Mouse (Mus musculus) small intestine, adult 2 months (tissue): ENCODE measurements around the gene BC005561. TPM values are rescaled to one million over a fixed set of nuclear protein-coding genes. Genes with fewer than 3 reads are reported as not detected.

Experiments
- H3K27ac ChIP-seq: fragments of 200-500 bp; 2 replicates; pipeline ENCODE4 v1.5.1; 2012; ENCODE audit warnings: low read depth, low read length, control low read depth, inconsistent platforms; ENCODE audit not compliant: insufficient read depth
- H3K27me3 ChIP-seq: fragments of 200-500 bp; 2 replicates; pipeline ENCODE4 v1.6.1; 2012; ENCODE audit warnings: mild to moderate bottlenecking, moderate library complexity, low read length, inconsistent platforms; ENCODE audit not compliant: control insufficient read depth, insufficient read depth
- H3K36me3 ChIP-seq: fragments of 200-500 bp; 2 replicates; pipeline ENCODE4 v1.6.1; 2012; ENCODE audit warnings: mild to moderate bottlenecking, low read length, control low read depth, inconsistent platforms; ENCODE audit not compliant: control insufficient read depth, insufficient read depth
- H3K4me1 ChIP-seq: fragments of 200-500 bp; 2 replicates; pipeline ENCODE4 v1.6.1; 2012; ENCODE audit warnings: low read length, inconsistent platforms, mixed read lengths; ENCODE audit not compliant: control insufficient read depth, insufficient read depth, insufficient read length
- H3K4me3 ChIP-seq: fragments of 200-500 bp; 2 replicates; pipeline ENCODE4 v1.5.1; 2012; ENCODE audit warnings: low read depth, mild to moderate bottlenecking, control low read depth, inconsistent platforms, low read length, moderate library complexity
- CTCF ChIP-seq: fragments of 200-500 bp; IDR thresholded peaks from 2 replicates; pipeline ENCODE4 v1.5.1; 2012; ENCODE audit warnings: low read depth, mild to moderate bottlenecking, control low read depth, inconsistent platforms, low read length, moderate library complexity, mixed read lengths; ENCODE audit not compliant: insufficient replicate concordance, insufficient read length; ENCODE audit errors: extremely low read depth
- POLR2A ChIP-seq: fragments of 200-500 bp; IDR thresholded peaks from 2 replicates; pipeline ENCODE4 v1.6.1; 2012; ENCODE audit warnings: low read depth, mild to moderate bottlenecking, control low read depth, inconsistent platforms, low read length, moderate library complexity
- WGBS: fragments of 180-500 bp; shearing (Covaris S2); methylation state at CpG from one replicate; pipeline ENCODE4 v1.1.7; 2018; 5-methylcytosine and 5-hydroxymethylcytosine counted together
- polyA plus RNA-seq: library from polyadenylated mRNA; depleted of rRNA; stranded (reverse); fragments of >200 nt; gene quantifications from 2 replicates; pipeline ENCODE4 v1.2.3, GENCODE M21; 2012; rRNA removed

Gene BC005561
- 0.44 and 0.85 TPM in 2 replicates for polyA plus RNA-seq

DNA sequence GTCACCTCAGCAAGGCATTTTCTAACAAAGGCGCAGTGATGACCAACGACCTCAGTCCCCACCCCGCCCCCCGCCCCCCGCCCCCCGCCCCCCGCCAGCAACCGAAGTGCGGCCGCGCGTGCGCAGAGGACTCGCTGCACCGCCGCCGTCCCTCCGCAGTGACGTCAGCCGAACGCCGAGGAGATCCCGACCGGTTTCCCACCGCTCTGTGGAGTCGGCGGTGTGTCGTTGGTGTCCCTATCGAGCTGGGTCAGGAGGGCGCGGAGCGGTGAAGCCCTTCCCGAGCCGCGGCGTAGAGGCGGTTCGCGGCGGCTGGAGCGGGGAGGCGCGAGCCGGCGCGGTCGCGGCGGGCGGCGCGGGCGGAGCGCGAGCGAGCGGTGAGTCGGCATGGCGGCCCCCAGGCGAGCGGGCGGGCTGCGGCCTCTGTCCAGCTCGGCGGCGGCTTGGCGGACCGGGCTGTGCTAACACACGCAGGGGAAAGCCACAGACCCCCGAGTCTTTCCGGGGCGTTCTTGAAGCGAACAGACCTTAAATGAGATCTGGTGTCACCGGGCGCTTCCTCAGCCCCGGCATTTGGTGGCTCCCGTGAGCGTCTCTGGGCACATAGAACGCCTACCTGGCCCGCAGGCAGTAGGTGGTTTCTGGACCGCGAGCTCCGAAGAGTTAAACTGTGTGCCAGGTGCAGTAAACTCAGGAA, at the start of gene BC005561:
Gene BC005561 (plus strand): TSS at position 158 of the 697 bp plus-strand sequence.
- H3K27me3 ChIP-seq: no peaks in the 10 kb centered on the region
- no peaks in the 10 kb centered on the region for H3K4me1 ChIP-seq
- under 1% methylated on average over 72 of the region's 83 CpGs for WGBS
- TF ChIP-seq CTCF (no peak), POLR2A (no peak)
- 0 out of 2 replicates have a peak, but pooled peaks cover 4% of the 10 kb centered on the region for H3K36me3 ChIP-seq
- H3K4me3 ChIP-seq: peak within 1 kb of the TSS; percentile 73
- peak within 1 kb of the TSS; percentile 47; the same call in 1 of the 2 replicates for H3K27ac ChIP-seq

DNA sequence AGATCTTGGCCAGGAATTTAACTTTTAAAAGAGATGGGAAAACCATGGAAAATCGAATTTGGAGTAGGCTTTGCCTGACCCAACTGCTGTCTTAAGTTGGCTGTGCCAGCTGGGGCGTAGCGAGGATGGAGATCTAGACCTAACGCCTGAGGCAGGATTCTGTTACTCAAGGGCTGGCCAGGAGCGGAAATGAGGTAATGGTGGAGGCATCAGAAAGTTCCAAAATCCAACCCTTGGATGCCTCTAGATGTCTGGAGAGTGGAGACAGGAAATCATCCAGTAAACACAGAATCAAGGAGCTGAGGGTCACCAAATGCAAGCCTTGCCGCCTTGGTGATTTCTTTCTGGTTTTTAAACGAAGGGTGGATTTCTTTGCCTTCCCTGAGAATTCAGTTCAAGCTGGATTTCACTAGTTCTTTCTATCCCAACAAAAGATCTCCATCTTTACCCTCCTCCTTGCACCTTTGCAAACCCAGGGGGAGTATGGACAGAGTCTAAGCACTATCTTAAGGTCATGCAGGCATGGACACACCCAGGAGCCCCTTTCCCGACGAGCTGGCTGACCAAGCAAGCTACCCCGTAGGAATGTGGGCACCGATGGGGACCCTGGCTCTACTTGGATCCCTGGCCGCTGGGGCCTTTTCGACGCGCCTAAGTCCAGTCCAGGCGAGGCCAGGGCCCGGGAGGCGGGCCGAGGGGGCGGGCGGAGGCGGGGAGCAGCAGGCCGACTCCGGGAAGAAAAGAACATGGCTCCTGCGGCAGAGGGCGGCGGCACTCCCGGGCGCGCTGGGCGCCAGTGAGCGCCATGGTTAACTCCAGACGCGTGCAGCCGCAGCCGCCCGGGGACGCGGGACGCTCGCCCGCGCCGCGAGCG, 49.1 kb upstream of the BC005561 start, which contains the start of gene Pkd2:
Gene Pkd2 (plus strand): TSS at position 619 of the 874 bp plus-strand sequence.
- TF ChIP-seq POLR2A (peak; percentile 64), CTCF (no peak)
- peak within 1 kb of the TSS; percentile 89 for H3K4me3 ChIP-seq
- no peaks in the 10 kb centered on the region for H3K27me3 ChIP-seq
- no peaks in the 10 kb centered on the region for H3K36me3 ChIP-seq
- H3K27ac ChIP-seq: peak within 1 kb of the TSS; percentile 86
- 13% methylated on average over 46 of the region's 46 CpGs for WGBS
- H3K4me1 ChIP-seq: peaks cover 9% of the 10 kb centered on the region

DNA sequence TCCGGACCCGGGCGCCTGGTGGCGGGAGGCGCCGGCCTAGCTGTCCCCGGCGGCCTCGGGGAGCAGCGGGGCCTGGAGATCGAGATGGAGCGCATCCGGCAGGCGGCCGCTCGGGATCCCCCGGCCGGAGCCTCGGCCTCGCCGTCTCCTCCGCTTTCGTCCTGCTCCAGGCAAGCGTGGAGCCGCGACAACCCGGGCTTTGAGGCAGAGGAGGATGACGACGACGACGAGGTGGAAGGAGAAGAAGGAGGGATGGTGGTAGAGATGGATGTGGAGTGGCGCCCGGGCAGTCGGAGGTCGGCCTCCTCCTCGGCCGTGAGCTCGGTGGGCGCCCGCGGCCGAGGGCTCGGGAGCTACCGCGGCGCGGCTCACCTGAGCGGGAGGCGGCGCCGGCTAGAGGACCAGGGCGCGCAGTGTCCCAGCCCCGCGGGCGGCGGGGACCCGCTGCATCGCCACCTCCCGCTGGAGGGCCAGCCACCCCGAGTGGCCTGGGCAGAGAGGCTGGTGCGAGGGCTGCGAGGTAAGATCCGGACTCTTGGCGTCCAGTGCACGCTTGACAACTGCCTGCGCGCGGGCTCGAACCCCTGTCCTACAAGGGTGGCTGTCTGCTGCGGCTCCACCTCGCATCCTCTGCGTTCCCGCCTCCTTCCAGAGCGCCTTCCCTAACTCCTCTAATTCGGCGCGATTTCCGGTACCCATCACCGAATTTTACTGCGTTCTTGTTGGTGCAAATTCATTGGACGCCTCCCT, 48.3 kb upstream of the BC005561 start:
- Histone ChIP-seq H3K4me3 (peak overlapping the region; percentile 89), H3K36me3 (no peaks in the 10 kb centered on the region), H3K27ac (peak overlapping the region; percentile 52), H3K4me1 (peaks cover 9% of the 10 kb centered on the region), H3K27me3 (no peaks in the 10 kb centered on the region)
- TF ChIP-seq CTCF (no peak), POLR2A (no peak)
- under 1% methylated on average over 82 of the region's 82 CpGs for WGBS

DNA sequence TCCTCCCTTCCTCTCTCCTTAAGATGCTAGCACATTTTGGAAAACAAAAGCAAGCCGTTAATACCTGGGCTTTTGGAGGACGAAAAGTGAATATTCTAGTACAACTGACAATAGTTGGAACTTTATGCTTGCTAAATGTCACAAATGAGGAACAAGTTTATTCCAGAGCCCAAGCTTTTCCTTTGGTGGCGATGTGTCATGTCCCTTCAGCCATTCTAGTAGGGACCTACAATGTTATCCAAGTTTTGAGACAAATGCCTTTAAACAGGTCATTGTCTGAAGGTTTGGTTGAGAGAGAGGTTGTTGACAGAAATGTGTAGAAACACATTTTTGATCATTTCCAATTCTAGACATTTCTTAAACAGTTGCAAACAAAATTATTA, 47.7 kb upstream of the BC005561 start:
- Histone ChIP-seq H3K27ac (no peak overlapping the region), H3K4me3 (peak overlapping the region; percentile 89), H3K27me3 (no peaks in the 10 kb centered on the region), H3K36me3 (peaks cover 2% of the 10 kb centered on the region; the same call in 1 of the 2 replicates), H3K4me1 (peaks cover 9% of the 10 kb centered on the region)
- no peak for TF ChIP-seq CTCF
- TF ChIP-seq POLR2A: no peak
- 36% methylated on average over 3 of the region's 3 CpGs for WGBS

DNA sequence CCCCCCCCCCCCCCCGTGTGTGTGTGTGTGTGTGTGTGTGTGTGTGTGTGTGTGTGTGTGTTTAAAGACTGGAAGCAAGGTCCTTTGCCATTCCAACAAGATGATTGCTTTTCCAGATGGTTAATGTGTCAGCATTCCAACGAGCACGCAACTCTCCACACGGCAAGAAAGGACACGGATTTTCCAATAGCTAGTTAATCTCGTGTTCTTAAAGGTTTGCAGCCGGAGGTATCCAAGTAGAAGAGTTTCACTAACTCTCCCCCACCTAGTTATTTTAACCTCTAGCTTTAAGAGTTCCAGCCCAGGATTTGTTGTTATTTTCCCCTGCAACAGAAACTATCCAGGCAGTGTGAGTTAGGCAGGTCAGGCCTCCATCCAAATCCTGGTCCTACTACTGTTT, 47.3 kb upstream of the BC005561 start:
- Histone ChIP-seq H3K4me1 (peaks cover 9% of the 10 kb centered on the region), H3K27me3 (no peaks in the 10 kb centered on the region), H3K36me3 (peaks cover 2% of the 10 kb centered on the region; the same call in 1 of the 2 replicates), H3K27ac (no peak overlapping the region), H3K4me3 (no peak overlapping the region)
- 64% methylated on average over 7 of the region's 7 CpGs for WGBS
- TF ChIP-seq CTCF: no peak
- no peak for TF ChIP-seq POLR2A

DNA sequence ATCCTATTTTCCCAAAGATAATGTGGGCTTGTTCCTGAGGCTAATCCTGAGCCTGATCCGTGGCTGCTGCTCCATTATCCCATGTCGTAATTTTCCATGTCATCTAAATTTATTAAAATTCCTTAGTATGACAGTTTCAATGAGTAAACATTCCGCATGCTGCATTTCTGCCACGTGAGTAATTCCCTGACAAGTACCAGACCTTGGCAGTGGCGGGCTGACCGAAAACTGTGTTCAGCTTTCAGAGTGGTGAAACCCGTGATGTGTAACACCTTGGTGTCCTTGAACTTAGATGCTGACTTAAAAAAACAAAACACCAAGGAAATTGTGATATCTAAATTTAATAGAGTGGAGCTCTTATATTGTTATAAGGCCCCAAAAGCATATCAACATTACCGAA, 42.9 kb upstream of the BC005561 start:
- no peak overlapping the region for H3K4me3 ChIP-seq
- H3K27me3 ChIP-seq: no peaks in the 10 kb centered on the region
- WGBS: 82% methylated on average over 8 of the region's 8 CpGs
- H3K4me1 ChIP-seq: no peaks in the 10 kb centered on the region
- no peak for TF ChIP-seq POLR2A
- TF ChIP-seq CTCF: no peak
- no peak overlapping the region for H3K27ac ChIP-seq
- peaks cover 5% of the 10 kb centered on the region; the same call in 1 of the 2 replicates for H3K36me3 ChIP-seq
